Mouse (Mus musculus) thymus, adult 18-20 months (tissue): ENCODE results near the gene Slc25a39.
A peak's percentile ranks its signal among the peaks of the same experiment; 100 is the strongest.
"Not testable (repeated sequence)": the region's sequence is repeated elsewhere in the genome, so short reads cannot be mapped to it uniquely, and the experiment has no call there.

Experiments
- DNase-seq, 2 experiments: peaks; one replicate each; pipeline ENCODE4 v3.0.0; 2022; ENCODE audit warnings: mixed read lengths in 2 of 2

Gene Slc25a39

GRCm38 (mm10) chr11:102393719-102394420 lies 13.9 kb downstream of the Slc25a39 start:
- no peak for DNase-seq

- DNase-seq = peak; percentile 67 to 70
Observed at GRCm38 (mm10) chr11:102393238-102393634, 14.5 kb downstream of the Slc25a39 start, which contains the start of gene Rundc3a. TSS of gene Rundc3a (plus strand) at chr11:102393403.

DNA sequence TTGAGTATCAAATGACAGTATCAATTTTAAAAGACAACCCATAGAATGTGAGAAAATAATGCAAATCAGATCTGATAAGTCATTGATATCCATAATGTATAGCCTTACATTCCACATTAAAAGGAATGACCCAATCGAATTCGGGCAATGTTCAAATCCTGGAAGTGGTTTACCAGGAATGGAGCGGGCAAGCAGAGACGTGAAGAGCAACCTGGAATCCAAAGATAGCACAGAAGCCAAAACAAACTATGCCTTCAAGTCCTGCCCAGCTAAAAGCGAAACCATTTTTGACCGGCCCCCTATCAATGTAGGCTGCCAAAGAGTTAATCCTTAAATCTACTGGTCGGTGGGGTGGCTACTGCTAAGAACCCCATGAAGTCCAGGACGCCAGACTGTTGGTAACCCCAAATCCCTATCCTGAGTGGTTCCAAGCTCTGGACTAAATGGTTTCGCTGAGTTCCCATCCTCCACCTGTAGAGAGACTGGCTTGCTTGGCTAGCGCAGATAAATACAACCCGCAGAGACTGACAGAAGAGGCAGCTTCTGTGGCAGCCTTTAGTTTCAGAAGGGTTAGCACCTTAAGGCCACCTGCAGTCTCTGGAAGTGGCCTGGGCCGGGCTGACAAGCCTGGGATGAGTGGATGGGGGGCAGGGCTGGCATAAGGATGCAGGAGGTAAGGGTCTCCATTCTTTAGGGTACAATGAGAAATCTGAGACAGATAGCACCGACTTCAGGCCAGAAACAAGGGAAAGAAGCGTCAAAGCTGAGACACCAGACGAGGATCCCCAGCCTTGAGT lies 15.1 kb downstream of the Slc25a39 start:
- DNase-seq = no peak

- not testable (repeated sequence) for DNase-seq
Observed at GRCm38 (mm10) chr11:102389436-102389835, 18.3 kb downstream of the Slc25a39 start.

GRCm38 (mm10) chr11:102386121-102386520 lies 21.6 kb downstream of the Slc25a39 start:
- DNase-seq = no peak

DNA sequence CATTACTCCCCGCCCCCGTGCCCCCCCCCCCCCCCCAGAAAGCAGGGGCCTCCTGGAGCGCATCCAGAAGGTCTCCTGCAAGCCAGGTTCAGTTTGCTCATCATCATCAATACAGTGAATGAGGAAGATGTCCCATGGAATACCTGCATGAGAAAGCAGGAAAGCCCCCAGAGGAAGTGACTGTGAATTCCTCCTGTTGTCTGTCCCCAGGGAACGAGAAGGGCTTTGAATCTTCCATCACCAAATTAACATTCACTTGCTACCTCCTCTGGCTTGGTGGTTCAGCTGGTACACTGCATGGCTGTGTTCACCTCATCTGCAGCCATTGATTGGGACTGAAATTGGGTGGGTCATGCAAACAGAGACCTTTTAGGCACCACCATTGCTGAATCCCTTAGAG lies 22.7 kb downstream of the Slc25a39 start:
- no peak for DNase-seq

DNA sequence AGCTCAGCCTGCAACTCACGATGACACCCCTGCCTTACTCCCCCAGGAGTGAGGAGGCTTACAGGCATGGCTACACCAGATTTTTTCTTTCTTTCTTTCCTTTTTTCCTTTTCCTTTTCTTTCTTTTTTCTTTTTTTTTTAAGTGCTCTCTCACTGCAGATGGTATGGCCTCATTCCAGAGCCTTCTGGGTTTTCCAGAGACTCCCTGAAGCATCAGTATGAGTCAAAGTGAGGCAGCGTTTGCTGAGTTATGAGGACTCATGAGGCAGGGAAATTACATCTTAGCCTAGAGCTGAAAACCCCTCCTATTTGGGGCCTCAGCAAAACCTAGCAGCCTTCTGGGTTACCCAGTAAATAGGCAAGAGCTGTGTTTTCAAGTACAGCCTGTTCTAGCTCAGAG lies 23.3 kb downstream of the Slc25a39 start:
- DNase-seq = no peak

- no peak for DNase-seq
Observed at GRCm38 (mm10) chr11:102383365-102384136, 24.2 kb downstream of the Slc25a39 start.

DNA sequence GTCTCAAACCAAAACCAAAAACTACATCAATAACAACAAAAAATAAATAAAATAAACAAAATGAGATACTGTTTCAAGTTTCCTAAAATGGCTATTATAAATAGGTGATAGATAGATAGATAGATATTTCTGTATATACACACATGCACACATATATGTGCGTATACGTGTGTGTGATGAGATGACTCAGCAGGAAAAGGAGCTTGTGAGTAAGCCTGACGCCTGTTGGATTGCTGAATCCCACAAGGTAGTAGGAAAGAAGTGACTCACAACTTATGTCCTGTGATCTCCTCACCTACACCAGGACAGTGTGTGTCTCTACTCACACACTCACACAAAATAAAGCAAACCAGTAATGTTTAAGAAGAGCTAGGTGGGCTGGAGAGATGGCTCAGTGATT lies 25.0 kb downstream of the Slc25a39 start:
- DNase-seq = no peak

DNA sequence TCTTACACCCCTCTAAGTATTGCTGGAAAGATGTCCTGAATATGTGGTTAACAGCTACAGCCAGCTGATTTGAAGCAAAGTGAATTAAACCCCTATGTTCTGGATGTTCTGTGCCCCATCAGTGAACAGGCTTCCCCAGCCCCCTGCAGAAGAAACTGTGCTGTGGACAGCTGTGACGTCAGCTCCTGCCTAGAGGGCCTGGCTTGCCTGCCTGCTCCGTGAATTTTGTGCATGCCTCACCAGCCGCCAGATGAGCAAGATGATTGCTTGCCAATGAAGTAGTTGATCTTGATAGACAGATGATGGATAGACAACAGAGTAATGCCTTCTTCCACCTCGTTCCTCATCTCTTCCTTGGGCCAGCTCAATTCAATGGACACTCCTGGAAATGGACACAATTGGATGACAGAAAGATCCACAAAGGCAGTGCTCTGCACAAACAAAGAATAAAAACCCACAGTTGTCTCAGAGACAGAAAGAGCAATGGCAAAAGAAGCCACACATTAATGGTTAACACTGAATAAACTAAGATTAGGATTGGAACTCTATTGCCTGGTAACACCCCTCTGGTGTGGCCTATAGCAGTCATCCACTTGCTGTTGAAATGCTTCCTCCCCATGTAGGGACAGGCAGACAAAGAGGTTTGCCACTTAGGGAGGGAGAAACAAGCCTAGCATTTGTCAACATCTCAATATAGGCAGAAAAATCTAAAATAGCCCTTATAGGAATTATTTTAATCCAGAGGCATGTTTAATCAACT lies 26.2 kb downstream of the Slc25a39 start:
- no peak for DNase-seq

GRCm38 (mm10) chr11:102380091-102380490 lies 27.7 kb downstream of the Slc25a39 start:
- no peak for DNase-seq

DNA sequence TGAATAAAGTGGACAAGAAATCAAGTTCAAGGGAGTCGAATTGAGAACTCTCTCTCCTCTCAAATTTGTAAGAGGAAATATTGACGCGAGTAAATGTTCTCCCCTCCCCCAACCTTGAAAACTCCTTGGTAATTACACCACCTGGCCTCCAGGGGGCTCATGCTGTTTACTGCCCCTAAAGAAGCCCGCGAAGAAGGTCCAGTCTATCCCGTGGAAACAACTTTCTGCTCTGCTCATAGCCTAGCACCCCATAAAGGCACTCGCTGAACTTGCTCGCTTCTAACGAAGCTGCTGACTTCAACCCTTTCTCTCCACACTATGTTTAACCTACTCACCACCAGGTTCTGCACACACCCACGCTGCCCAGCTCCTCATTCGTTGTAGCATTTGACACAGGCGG lies 30.6 kb downstream of the Slc25a39 start:
- no peak for DNase-seq

DNA sequence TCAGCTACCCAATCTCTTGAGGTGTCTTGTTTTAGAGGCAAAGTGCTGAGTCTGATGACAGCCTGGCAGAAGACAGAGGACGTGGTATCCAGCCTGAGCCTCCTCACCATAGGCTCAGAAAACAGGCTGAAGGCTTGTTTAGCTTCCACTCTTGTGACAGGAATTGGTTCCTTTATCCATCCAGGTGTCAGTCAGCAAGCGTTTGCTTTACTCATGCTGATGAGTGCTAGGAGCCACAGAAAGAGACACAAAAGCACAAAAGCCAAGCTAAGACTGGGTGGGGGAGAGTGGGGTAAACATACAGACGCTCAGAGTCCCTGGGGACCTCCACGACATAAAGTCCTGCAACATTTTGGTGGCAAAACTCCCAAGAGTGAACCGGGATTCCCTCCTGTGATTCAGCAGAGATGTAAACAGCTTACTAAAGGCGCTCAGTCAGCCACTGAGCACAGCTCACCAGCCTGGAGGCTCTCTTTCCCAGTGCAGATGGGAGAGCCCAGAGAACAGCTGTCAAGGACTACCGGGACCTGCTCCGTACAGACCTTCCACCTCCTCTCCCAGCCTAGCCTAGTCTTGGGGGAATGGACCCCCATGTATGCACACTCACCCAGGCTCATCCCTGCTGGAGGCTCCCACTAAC lies 31.4 kb downstream of the Slc25a39 start:
- no peak for DNase-seq

DNA sequence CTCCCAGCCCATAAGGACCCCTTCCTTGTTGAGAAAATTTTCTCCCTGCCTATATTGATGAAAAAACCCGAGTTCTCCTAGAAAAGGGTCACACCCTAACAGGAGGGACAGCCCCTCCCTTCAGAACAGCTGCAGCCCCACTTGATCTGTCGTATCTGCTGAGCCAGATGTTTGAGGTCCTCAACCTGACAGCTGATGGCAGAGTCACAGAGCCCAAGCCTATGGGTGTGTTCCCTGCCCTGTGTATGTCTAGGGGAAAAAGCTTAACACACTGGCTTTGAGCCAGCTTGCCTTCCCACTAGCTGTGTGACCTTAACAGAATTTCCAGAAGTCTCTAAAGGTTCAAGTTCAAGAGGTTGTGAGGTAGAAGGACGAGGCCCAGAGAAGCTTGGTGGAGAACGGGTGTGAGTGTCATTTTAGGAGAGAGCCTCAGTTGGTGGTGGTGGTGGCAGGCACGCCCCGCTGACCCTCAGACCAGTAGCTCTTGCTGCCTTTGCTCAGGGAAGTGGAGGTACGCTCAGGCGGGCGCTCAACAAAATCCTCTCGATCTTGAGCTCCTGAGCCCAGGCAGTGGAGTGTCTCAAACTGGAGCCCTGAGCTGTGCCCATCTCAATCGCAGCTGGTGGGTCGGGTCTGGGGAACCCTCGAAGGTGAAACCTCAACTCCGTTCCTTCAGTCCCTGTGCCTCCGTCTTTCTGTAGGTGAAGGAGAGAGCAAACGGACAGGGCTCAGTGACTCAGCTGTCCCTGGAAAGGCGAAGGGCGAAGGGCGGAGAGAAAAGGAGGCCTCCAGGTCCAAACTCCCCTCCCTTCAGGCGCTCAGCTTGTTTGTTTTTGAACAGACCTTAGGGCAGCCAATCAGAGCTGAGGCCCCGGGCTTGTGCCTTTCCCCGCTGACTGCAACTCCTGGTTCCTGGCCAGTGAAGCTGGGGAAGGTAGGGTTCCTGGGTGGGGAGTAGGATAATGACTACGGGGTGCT lies 32.3 kb downstream of the Slc25a39 start:
- DNase-seq = no peak

DNA sequence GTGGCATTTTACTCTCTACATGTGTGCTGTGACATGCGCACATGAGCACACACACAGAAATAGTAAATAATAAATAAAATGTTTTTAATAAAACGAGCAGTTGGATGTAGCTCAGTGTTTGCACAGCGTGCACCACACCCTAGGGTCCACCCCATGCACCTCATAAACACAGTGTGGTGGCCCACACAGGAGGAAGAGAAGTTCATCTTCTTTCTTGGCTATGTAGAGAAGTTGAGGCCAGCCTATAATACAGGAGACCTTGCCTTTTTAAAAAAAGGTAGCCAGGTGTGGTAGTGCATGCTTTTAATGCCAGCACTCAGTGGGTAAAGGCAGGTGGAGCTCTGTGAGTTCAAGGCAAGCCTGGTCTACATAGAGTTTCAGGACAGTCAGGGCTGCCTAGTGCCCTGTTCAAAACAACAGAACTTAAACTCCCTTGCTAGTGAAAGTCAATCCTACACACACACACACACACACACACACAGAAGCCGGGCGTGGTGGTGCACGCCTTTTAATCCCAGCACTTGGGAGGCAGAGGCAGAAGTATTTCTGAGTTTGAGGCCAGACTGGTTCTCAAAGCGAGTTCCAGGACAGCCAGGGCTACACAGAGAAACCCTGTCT lies 33.5 kb downstream of the Slc25a39 start:
- no peak for DNase-seq

DNA sequence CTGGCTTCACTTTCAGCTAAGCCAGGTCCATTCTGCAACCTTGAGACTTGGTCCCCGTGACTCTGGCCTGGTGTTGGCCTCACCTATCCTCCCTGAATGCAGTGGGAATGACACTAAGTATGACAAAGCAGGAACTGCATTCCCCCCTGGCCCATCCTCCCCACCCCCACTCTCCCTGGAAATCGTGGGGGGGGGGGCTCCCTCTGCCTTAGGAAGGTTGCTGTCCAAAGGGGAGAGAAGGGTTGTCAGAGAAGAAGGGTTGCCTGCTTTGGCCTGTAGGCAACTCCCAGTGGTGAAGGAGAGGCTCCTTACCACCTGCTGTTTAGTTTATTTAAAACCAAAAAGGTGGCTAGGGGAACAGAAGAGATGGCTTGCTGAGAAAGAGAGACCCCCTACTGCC lies 34.1 kb downstream of the Slc25a39 start:
- DNase-seq = no peak

GRCm38 (mm10) chr11:102372936-102373335 lies 34.8 kb downstream of the Slc25a39 start:
- no peak for DNase-seq

DNA sequence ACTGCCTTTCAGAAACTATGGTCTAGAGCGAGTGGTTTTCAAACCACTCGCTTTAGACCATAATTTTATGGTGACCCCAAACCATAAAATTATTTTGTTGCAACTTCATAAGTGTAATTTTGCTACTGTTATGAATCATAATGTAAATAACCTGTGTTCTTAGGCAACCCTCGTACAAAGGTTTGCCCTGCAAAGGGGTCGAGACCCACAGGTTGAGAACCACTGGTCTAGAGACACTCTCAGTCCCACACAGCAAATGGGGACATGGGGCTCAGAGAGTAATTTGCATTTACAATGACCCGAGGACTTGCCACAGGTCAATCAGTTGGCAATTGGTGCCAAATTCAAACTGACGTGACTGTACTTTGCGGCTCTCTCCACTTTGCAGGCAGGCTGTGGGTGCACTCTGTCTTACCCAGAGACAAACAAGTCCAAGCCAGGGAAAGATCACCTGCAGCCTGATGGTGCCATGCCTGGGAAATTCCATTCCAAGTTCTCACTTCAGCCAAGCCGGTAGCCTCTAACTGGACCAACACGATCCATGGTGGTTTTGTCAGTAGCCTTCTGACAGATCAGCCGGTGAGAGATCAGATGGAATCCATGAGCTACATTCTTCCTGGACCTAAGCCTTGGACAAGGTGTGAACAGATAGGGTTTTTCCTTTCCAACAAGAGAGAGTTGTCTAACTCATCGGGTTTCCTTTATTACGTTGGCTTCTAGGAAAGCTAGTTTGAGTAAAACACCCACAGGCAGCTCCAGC lies 35.6 kb downstream of the Slc25a39 start:
- DNase-seq = no peak

- DNase-seq = no peak
Observed at GRCm38 (mm10) chr11:102370285-102370684, 37.5 kb downstream of the Slc25a39 start.

GRCm38 (mm10) chr11:102369263-102369662 lies 38.5 kb downstream of the Slc25a39 start:
- no peak for DNase-seq
